Mouse (Mus musculus): ENCODE data around the gene Pitpnm3. TPM values are rescaled to one million over a fixed set of nuclear protein-coding genes. Genes with fewer than 3 reads are reported as not detected.

Gene Pitpnm3
- polyA plus RNA-seq, 1 experiment from 2014 or later = 0.41 TPM

GRCm38 (mm10) chr11:72057166-72057565 lies 78.4 kb downstream of the Pitpnm3 start:
- H3K4me3 ChIP-seq (replicated peaks) = no peak overlapping the region
- WGBS = 73% methylated on average over 3 of the region's 3 CpGs
- H3K4me1 ChIP-seq = 0 out of 2 replicates have a peak, but pooled peaks cover 4% of the 10 kb centered on the region
- ATAC-seq (ENCODE audit: low FRiP score) = no peak
- H3K9me3 ChIP-seq = no peaks in the 10 kb centered on the region
- no peak overlapping the region for H3K4me2 ChIP-seq
- H3K9ac ChIP-seq = no peak overlapping the region
- no peaks in the 10 kb centered on the region for H3K36me3 ChIP-seq (replicated peaks)
- no peak overlapping the region for H3K27ac ChIP-seq
- peaks cover 18% of the 10 kb centered on the region for H3K27me3 ChIP-seq

- Histone ChIP-seq H3K27ac (no peak overlapping the region), H3K4me1 (peaks cover 22% of the 10 kb centered on the region), H3K9ac (no peak overlapping the region), H3K4me2 (no peak overlapping the region), H3K4me3 (replicated peaks) (no peak overlapping the region), H3K36me3 (replicated peaks) (no peaks in the 10 kb centered on the region), H3K27me3 (peaks cover 38% of the 10 kb centered on the region), H3K9me3 (no peaks in the 10 kb centered on the region)
- 52% methylated on average over 2 of the region's 2 CpGs for WGBS
- no peak for ATAC-seq (ENCODE audit: low FRiP score)
Observed at GRCm38 (mm10) chr11:72055176-72055575, 80.4 kb downstream of the Pitpnm3 start.

GRCm38 (mm10) chr11:72052636-72053035 lies 82.9 kb downstream of the Pitpnm3 start:
- peaks cover 52% of the 10 kb centered on the region for H3K27me3 ChIP-seq

GRCm38 (mm10) chr11:72052221-72052620 lies 83.4 kb downstream of the Pitpnm3 start:
- Histone ChIP-seq H3K9me3 (no peaks in the 10 kb centered on the region), H3K27ac (no peak overlapping the region), H3K27me3 (peaks cover 52% of the 10 kb centered on the region), H3K36me3 (replicated peaks) (no peaks in the 10 kb centered on the region; the same call in 1 of the 2 replicates), H3K9ac (no peak overlapping the region), H3K4me3 (replicated peaks) (no peak overlapping the region), H3K4me1 (peaks cover 25% of the 10 kb centered on the region), H3K4me2 (no peak overlapping the region)
- 47% methylated on average over 3 of the region's 3 CpGs for WGBS
- no peak for ATAC-seq (ENCODE audit: low FRiP score)

More at GRCm38 (mm10) chr11:72052636-72053035, 82.9 kb downstream of the Pitpnm3 start:
- Histone ChIP-seq H3K4me2 (no peak overlapping the region), H3K36me3 (replicated peaks) (no peaks in the 10 kb centered on the region), H3K4me1 (peaks cover 25% of the 10 kb centered on the region), H3K27ac (no peak overlapping the region), H3K9ac (no peak overlapping the region), H3K9me3 (no peaks in the 10 kb centered on the region), H3K4me3 (replicated peaks) (no peak overlapping the region)
- 21% methylated on average over 5 of the region's 5 CpGs for WGBS
- peak; percentile 21; the same call in 1 of the 2 replicates for ATAC-seq (ENCODE audit: low FRiP score)

GRCm38 (mm10) chr11:72050895-72051858 lies 84.4 kb downstream of the Pitpnm3 start:
- ATAC-seq (ENCODE audit: low FRiP score) = peak; percentile 40

GRCm38 (mm10) chr11:72050168-72050894 lies 85.2 kb downstream of the Pitpnm3 start:
- WGBS = 21% methylated on average over 14 of the region's 14 CpGs
- no peaks in the 10 kb centered on the region for H3K9me3 ChIP-seq
- peaks cover 52% of the 10 kb centered on the region for H3K27me3 ChIP-seq
- no peak for ATAC-seq (ENCODE audit: low FRiP score)
- peaks cover 18% of the 10 kb centered on the region for H3K36me3 ChIP-seq (replicated peaks)
- peak overlapping the region; percentile 68 for H3K9ac ChIP-seq
- peak overlapping the region; percentile 57 for H3K4me3 ChIP-seq (replicated peaks)
- H3K4me2 ChIP-seq = peak overlapping the region; percentile 94
- peaks cover 25% of the 10 kb centered on the region for H3K4me1 ChIP-seq
- H3K27ac ChIP-seq = no peak overlapping the region

More at GRCm38 (mm10) chr11:72050895-72051858, 84.4 kb downstream of the Pitpnm3 start:
- peaks cover 52% of the 10 kb centered on the region for H3K27me3 ChIP-seq
- no peaks in the 10 kb centered on the region for H3K9me3 ChIP-seq
- H3K36me3 ChIP-seq (replicated peaks) = peaks cover 10% of the 10 kb centered on the region
- peak overlapping the region; percentile 94 for H3K4me2 ChIP-seq
- peak overlapping the region; percentile 57 for H3K4me3 ChIP-seq (replicated peaks)
- no peak overlapping the region for H3K27ac ChIP-seq
- H3K9ac ChIP-seq = peak overlapping the region; percentile 68
- WGBS = 1% methylated on average over 45 of the region's 45 CpGs
- H3K4me1 ChIP-seq = peaks cover 25% of the 10 kb centered on the region

GRCm38 (mm10) chr11:72049171-72049759 lies 86.3 kb downstream of the Pitpnm3 start:
- H3K4me2 ChIP-seq = no peak overlapping the region
- WGBS = 73% methylated on average over 8 of the region's 8 CpGs
- no peak overlapping the region for H3K4me3 ChIP-seq (replicated peaks)
- H3K4me1 ChIP-seq = peaks cover 32% of the 10 kb centered on the region
- H3K27me3 ChIP-seq = peaks cover 50% of the 10 kb centered on the region
- no peak for ATAC-seq (ENCODE audit: low FRiP score)
- no peaks in the 10 kb centered on the region for H3K9me3 ChIP-seq
- peaks cover 29% of the 10 kb centered on the region for H3K36me3 ChIP-seq (replicated peaks)
- no peak overlapping the region for H3K27ac ChIP-seq
- no peak overlapping the region for H3K9ac ChIP-seq

GRCm38 (mm10) chr11:72048730-72049129 lies 86.8 kb downstream of the Pitpnm3 start:
- H3K4me3 ChIP-seq (replicated peaks) = no peak overlapping the region
- peaks cover 34% of the 10 kb centered on the region for H3K36me3 ChIP-seq (replicated peaks)
- H3K4me1 ChIP-seq = peaks cover 38% of the 10 kb centered on the region
- peaks cover 45% of the 10 kb centered on the region for H3K27me3 ChIP-seq
- no peaks in the 10 kb centered on the region for H3K9me3 ChIP-seq
- 52% methylated on average over 6 of the region's 6 CpGs for WGBS
- no peak overlapping the region for H3K27ac ChIP-seq
- H3K9ac ChIP-seq = no peak overlapping the region
- ATAC-seq (ENCODE audit: low FRiP score) = no peak
- no peak overlapping the region for H3K4me2 ChIP-seq

GRCm38 (mm10) chr11:72044231-72044630 lies 91.3 kb downstream of the Pitpnm3 start:
- no peak overlapping the region for H3K9ac ChIP-seq
- peaks cover 5% of the 10 kb centered on the region for H3K27me3 ChIP-seq
- H3K4me3 ChIP-seq (replicated peaks) = peak overlapping the region; percentile 63; the same call in 1 of the 2 replicates
- peak overlapping the region; percentile 79 for H3K4me2 ChIP-seq
- H3K9me3 ChIP-seq = no peaks in the 10 kb centered on the region
- H3K27ac ChIP-seq = no peak overlapping the region
- peaks cover 53% of the 10 kb centered on the region for H3K4me1 ChIP-seq
- H3K36me3 ChIP-seq (replicated peaks) = peaks cover 34% of the 10 kb centered on the region
- WGBS = 95% methylated on average over 3 of the region's 3 CpGs
- no peak for ATAC-seq (ENCODE audit: low FRiP score)

- Histone ChIP-seq H3K4me2 (peak overlapping the region; percentile 79), H3K9ac (peak overlapping the region; percentile 69), H3K27me3 (no peaks in the 10 kb centered on the region), H3K4me3 (replicated peaks) (peak overlapping the region; percentile 63), H3K36me3 (replicated peaks) (peaks cover 34% of the 10 kb centered on the region), H3K9me3 (no peaks in the 10 kb centered on the region), H3K4me1 (peaks cover 61% of the 10 kb centered on the region), H3K27ac (no peak overlapping the region)
- ATAC-seq (ENCODE audit: low FRiP score) = no peak
- under 1% methylated on average over 14 of the region's 14 CpGs for WGBS
Observed at GRCm38 (mm10) chr11:72042631-72043030, 92.9 kb downstream of the Pitpnm3 start.

GRCm38 (mm10) chr11:72041768-72042607 lies 93.6 kb downstream of the Pitpnm3 start, which contains the start of gene Pimreg:
TSS of gene Pimreg (plus strand) at chr11:72042032.
- H3K27me3 ChIP-seq = no peaks in the 10 kb centered on the region
- under 1% methylated on average over 52 of the region's 52 CpGs for WGBS
- H3K4me1 ChIP-seq = peaks cover 61% of the 10 kb centered on the region
- peaks cover 32% of the 10 kb centered on the region for H3K36me3 ChIP-seq (replicated peaks)
- peak within 1 kb of the TSS; percentile 88 for H3K27ac ChIP-seq
- ATAC-seq (ENCODE audit: low FRiP score) = peak; percentile 95
- H3K4me3 ChIP-seq (replicated peaks) = peak within 1 kb of the TSS; percentile 63
- H3K9me3 ChIP-seq = no peaks in the 10 kb centered on the region
- H3K4me2 ChIP-seq = peak within 1 kb of the TSS; percentile 79
- H3K9ac ChIP-seq = peak within 1 kb of the TSS; percentile 69
